Mouse (Mus musculus) olfactory bulb, adult 2 months (tissue): Measurements from ENCODE around the gene Ubn2. TPM values are rescaled to one million over a fixed set of nuclear protein-coding genes. Genes with fewer than 3 reads are reported as not detected.
"Not testable (repeated sequence)": the region's sequence is repeated elsewhere in the genome, so short reads cannot be mapped to it uniquely, and the experiment has no call there.

ENCODE experiments used
- H3K27ac ChIP-seq: fragments of 200-500 bp; 2 replicates; pipeline ENCODE4 v1.5.1; 2012; ENCODE audit warnings: low read depth, low read length; ENCODE audit not compliant: insufficient read depth
- H3K4me1 ChIP-seq: fragments of 200-500 bp; 2 replicates; pipeline ENCODE4 v1.6.1; 2012; ENCODE audit warnings: low read length; ENCODE audit not compliant: control insufficient read depth, insufficient read depth
- H3K4me3 ChIP-seq: fragments of 200-500 bp; 2 replicates; pipeline ENCODE4 v1.5.1; 2012; ENCODE audit warnings: mild to moderate bottlenecking, low read depth, low read length, moderate library complexity; ENCODE audit not compliant: insufficient read depth
- CTCF ChIP-seq: fragments of 200-500 bp; IDR thresholded peaks from 2 replicates; pipeline ENCODE4 v1.5.1; 2012; ENCODE audit warnings: low read depth, mild to moderate bottlenecking, low read length, moderate library complexity; ENCODE audit not compliant: insufficient read depth
- POLR2A ChIP-seq: fragments of 200-500 bp; IDR thresholded peaks from 2 replicates; pipeline ENCODE4 v1.6.1; 2012; ENCODE audit warnings: mild to moderate bottlenecking, low read depth, low read length, moderate library complexity; ENCODE audit not compliant: insufficient read depth
- WGBS: fragments of 180-500 bp; shearing (Covaris S2); methylation state at CpG from one replicate; pipeline ENCODE4 v1.1.7; 2018; 5-methylcytosine and 5-hydroxymethylcytosine counted together
- polyA plus RNA-seq: library from polyadenylated mRNA; stranded (reverse); fragments of >200 nt; gene quantifications from 2 replicates; pipeline ENCODE4 v1.2.4, GENCODE M21; 2012; ENCODE audit warnings: low replicate concordance; ENCODE audit not compliant: missing spikeins, insufficient read depth, insufficient read length

Ubn2 gene
- polyA plus RNA-seq, result not detected in 2 replicates

GRCm38 (mm10) chr6:38433261-38434033 lies at the start of gene Ubn2:
Gene Ubn2 (plus strand): TSS chr6:38433950.
- WGBS, result under 1% methylated on average over 64 of the region's 64 CpGs
- H3K4me3 ChIP-seq, result peak within 1 kb of the TSS; percentile 93
- TF ChIP-seq POLR2A, result peak; percentile 72
- TF ChIP-seq CTCF, result no peak
- 0 out of 2 replicates have a peak, but pooled peaks cover 2% of the 10 kb centered on the region for H3K4me1 ChIP-seq
- H3K27ac ChIP-seq, result peak within 1 kb of the TSS; percentile 100

DNA sequence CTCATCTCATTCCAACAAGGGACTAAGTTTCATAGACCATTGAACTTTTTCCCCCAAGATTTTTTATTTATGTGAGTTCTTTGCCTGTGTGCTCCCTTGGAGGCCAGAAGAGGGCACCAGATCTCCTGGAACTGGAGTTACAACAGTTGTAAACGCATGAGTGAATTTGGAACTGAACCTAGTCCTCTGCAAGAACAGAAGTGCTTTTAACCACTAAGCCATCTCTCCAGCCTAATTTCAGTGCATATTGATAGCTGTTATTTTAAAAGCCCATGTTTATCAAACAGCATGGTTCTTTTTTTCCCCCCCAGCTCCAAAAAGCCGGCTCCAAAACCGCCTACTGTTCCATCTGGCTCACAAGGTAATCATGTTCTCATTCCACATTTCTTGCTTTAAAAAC lies 44.1 kb upstream of the Ubn2 start:
- no peak for TF ChIP-seq CTCF
- no peak for TF ChIP-seq POLR2A
- 70% methylated on average over 3 of the region's 3 CpGs for WGBS

GRCm38 (mm10) chr6:38432457-38432856 lies 1.3 kb upstream of the Ubn2 start:
- not testable (repeated sequence) for H3K27ac ChIP-seq, H3K4me1 ChIP-seq, H3K4me3 ChIP-seq
- WGBS, result 74% methylated on average over 5 of the region's 5 CpGs

More for the DNA sequence above, 44.1 kb upstream of the Ubn2 start:
- Histone ChIP-seq H3K4me1 (no peaks in the 10 kb centered on the region), H3K4me3 (no peak overlapping the region), H3K27ac (no peak overlapping the region)

DNA sequence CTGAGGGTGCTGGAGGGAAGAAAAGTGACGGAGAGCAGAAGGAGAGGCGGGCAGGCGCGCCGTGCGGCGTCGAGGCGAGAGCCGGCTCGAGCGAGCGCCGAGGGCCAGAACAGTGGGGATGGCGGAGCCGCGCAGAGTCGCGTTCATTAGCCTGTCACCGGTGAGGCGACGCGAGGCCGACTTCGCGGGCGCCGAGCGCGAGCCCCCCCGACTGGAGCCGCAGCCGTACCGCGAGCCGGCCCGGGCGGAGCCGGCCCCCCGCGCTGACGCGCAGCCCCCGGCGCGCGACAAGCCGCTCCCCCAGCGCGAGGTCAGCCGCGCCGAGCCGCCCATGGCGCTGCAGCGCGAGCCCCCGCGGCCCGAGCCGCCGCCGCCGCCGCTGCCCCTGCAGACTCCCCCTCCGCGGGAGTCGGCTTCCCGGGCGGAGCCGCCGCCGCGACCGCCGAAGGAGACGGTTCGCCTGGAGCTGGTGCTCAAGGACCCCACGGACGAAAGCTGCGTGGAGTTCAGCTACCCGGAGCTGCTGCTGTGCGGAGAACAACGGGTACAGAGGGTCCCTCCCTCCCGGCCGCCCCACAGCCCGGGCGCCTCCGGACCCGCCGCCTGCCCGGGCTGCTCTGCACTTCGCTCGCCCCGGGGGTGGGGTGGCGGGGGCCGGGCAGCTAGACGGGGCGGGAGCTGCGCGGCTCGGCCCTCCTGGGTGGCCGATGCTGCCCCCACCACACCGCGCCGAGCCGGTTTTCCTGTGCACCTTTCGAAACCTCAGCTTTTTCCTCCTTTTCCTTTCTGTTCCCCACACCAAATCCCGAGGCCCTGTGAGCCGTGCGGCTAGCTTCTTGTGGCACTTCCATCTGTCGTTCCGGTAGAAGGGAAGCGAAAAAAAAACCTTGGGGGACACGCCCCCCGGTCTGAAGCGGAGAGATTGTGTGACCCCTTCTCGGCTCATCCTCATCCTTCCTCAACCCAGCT lies 589 bp downstream of the Ubn2 start:
- H3K4me1 ChIP-seq, result 0 out of 2 replicates have a peak, but pooled peaks cover 2% of the 10 kb centered on the region
- 4% methylated on average over 118 of the region's 118 CpGs for WGBS
- peak overlapping the region; percentile 93 for H3K4me3 ChIP-seq
- no peak; the same call in 1 of the 2 replicates for TF ChIP-seq POLR2A
- no peak for TF ChIP-seq CTCF
- H3K27ac ChIP-seq, result peak overlapping the region; percentile 100

GRCm38 (mm10) chr6:38443842-38444241 lies 10.1 kb downstream of the Ubn2 start:
- H3K4me3 ChIP-seq, result no peak overlapping the region
- H3K4me1 ChIP-seq, result no peaks in the 10 kb centered on the region
- TF ChIP-seq POLR2A (no peak), CTCF (no peak)
- H3K27ac ChIP-seq, result no peak overlapping the region
- 88% methylated on average over 3 of the region's 3 CpGs for WGBS

DNA sequence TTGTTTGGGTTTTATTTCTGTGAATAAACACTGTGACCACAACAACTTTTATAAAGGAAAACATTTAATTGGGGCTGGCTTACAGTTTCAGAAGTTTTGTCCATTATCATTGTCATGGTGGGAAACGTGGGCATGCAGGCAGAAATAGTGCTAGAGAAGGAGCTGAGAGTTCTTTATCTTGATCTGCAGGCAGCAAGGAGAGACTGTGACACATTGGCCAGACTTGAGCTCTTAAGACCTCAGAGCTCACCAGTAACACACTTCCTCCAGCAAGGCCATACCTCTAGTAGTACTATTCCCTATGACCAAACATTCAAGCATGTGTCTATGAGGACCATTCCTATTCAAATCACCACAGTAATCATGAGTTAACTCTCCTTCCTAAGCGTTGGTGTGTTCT lies 14.5 kb downstream of the Ubn2 start:
- WGBS, result 69% methylated on average over 2 of the region's 2 CpGs
- no peak for TF ChIP-seq CTCF
- TF ChIP-seq POLR2A, result no peak
- H3K4me1 ChIP-seq, result no peaks in the 10 kb centered on the region
- no peak overlapping the region for H3K4me3 ChIP-seq
- H3K27ac ChIP-seq, result no peak overlapping the region

GRCm38 (mm10) chr6:38453049-38453448 lies 19.3 kb downstream of the Ubn2 start:
- Histone ChIP-seq H3K27ac (no peak overlapping the region), H3K4me3 (no peak overlapping the region), H3K4me1 (no peaks in the 10 kb centered on the region)
- WGBS, result 94% methylated on average over 4 of the region's 4 CpGs
- TF ChIP-seq CTCF, result no peak
- TF ChIP-seq POLR2A, result no peak

GRCm38 (mm10) chr6:38456425-38456824 lies 22.7 kb downstream of the Ubn2 start:
- not testable (repeated sequence) for H3K4me1 ChIP-seq, H3K4me3 ChIP-seq

GRCm38 (mm10) chr6:38458075-38458474 lies 24.3 kb downstream of the Ubn2 start:
- Histone ChIP-seq H3K4me1 (no peaks in the 10 kb centered on the region), H3K4me3 (no peak overlapping the region), H3K27ac (no peak overlapping the region)
- over 99% methylated on average over 3 of the region's 3 CpGs for WGBS
- TF ChIP-seq POLR2A (no peak), CTCF (no peak)

More at GRCm38 (mm10) chr6:38456425-38456824, 22.7 kb downstream of the Ubn2 start:
- H3K27ac ChIP-seq, result not testable (repeated sequence)
